Mouse (Mus musculus) fibroblast of lung, adult 2 months (primary cell): Measurements from ENCODE around the gene Haus4.

Experiments
- DNase-seq: peaks from one replicate; pipeline ENCODE4 v3.0.0-alpha.2; 2011; ENCODE audit warnings: low read depth

Haus4 gene

DNA sequence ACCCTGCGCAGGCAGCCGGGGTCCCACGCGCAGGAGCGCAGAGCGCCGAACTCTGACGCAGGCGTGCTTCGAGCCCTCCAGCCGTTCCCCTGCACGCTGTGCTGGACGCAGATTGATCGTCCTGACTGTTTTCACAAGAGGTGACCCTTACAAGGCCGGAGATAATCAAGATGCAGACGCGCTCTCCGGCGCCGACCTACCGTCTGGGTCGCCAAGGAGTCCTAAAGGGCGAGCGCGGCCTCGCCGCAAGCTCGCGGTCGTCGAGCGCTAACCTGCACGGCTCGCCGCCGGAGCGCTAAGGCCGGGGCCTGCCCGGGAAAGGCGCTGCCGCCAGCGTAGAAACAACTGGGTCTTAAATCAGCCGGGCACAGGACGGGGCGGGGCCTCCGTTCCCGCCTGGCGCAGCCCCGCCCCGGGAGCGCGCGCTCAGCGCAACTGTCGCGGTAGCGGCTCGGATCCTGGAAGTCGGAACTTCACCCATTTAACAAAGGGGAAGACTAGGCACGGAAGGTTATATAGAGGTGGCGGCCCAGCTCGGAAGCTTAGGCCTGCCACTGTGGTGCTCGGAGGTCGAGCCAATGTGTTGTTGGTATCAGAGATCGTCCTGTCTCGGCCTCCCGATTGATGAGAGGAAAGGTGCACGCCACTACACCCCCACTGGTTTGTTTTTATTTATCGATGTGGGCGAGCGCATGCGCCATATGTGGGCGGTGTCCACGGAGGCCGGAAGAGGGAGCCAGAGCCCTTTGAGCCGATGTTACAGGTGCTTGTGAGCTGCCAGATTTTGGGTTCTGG, at the start of gene Haus4:
Haus4 (minus strand) TSS at position 642 of the 795 bp plus-strand sequence.
- peak; percentile 72 for DNase-seq

GRCm38 (mm10) chr14:54603686-54604085, 49.3 kb upstream of the Haus4 start:
- DNase-seq, result no peak

- peak; percentile 87 for DNase-seq
Observed at GRCm38 (mm10) chr14:54603038-54603654, 48.7 kb upstream of the Haus4 start.

GRCm38 (mm10) chr14:54602613-54603012, 48.2 kb upstream of the Haus4 start:
- DNase-seq, result no peak

DNA sequence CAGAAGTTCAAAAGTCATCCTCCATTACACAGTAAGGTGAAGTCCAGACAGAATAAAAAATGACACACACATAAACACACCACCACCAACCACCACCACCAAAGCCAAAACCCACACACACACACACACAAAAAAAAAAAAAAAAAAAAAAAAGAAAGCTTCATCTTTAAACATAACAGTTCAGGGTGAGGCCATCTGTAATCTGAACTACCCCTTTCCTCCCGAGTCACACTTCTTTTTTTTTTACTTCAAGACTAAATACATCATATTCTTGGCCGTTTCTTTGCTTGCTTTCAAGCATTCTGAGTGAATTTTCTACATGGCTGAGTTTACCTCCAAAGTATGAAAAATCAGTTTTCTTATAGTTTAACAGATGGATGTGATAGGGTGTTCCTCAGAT, 47.2 kb upstream of the Haus4 start:
- DNase-seq, result no peak

GRCm38 (mm10) chr14:54597084-54597483, 42.7 kb upstream of the Haus4 start:
- DNase-seq, result no peak

GRCm38 (mm10) chr14:54594631-54595414, 40.4 kb upstream of the Haus4 start:
- DNase-seq, result no peak

- DNase-seq, result no peak
Observed at GRCm38 (mm10) chr14:54594055-54594454, 39.6 kb upstream of the Haus4 start.

- DNase-seq, result no peak
Observed at GRCm38 (mm10) chr14:54592319-54592934, 38.0 kb upstream of the Haus4 start.

DNA sequence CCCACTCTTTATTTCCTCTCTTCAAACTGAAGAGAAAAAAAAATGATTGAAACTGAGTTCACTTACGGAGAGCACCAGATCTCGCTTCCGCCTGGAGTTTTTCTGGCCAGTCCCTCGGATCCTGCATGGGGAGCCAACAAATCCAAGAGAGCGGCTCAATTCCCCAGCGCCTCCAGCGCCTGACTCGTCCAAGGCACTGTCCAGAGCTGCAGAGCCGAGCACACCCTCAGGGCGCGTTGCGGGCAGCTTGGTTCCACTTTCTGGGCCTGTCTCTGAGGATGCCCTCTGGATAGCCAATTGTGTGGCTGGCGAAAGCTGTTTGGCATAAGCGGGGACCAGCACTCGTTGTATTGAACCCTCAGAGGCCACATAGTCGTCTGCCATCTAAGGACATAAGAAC, 36.6 kb upstream of the Haus4 start:
- DNase-seq, result no peak

DNA sequence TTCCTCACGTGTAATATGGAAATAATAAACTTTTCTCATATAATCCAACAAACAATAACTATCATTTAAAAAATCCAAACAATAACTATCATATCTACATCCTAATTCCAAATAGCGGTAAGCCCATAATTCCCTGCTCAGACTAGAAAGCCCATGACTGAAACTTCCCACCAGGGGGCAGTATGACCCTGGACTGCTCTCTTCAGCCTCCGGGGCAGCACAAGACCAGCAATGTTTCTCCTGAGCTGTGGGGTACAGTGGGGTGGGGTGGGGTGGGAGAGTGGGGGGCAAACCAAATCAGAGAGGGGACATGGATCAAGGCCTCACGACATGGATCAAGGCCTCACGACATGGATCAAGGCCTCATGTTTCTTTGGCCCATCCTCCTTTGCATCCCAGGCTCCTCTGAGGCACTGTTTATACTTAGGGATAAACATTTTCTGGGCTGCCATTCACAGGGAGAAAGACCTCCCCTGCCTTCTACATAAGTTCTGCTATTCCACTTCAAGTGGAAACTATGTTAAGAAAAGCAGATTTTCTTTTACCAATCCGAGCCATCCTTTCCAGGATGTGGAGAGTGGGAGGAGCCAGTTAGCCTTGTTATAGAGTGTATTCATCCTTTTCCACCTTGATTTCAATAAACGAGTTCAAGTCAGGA, 29.4 kb upstream of the Haus4 start:
- no peak for DNase-seq

DNA sequence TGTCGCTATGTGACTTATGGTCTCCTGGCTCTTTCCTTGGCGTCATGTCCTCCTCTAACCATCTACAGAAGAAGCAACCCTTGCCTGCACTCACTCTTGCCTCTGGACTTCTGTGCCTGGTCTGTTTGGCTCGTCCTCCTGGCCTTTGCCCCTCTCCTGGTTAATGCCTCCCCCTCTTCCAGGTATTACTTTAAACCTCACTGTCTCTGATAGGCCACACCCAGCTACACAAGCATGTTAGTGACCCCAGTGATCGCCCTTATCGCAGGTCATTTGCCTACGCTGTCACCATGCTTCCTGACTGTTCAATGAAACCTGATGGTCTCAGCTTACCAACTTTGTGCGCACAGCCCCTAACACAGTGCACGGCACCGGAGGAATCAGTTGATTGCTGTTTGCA, 28.1 kb upstream of the Haus4 start:
- no peak for DNase-seq

GRCm38 (mm10) chr14:54579638-54580037, 25.2 kb upstream of the Haus4 start:
- no peak for DNase-seq

DNA sequence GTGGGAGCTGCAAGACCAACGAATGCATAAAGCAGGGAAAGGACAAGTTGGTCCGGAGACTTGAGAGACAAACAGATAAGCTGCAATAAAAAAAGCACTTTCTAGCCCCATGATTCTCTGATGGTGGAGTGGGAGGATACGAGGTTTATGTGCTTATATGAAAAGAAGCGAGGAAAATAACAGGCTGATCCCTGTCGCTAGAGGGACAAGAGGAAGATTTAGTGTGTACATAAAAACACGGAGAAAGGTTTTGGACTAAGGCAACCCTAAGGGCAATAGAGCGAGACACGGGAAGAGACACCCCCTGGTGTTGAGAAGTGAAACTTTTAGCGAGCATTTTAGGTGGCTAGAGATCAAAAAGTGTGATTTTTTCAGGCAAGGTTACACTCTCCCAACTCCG, 23.6 kb upstream of the Haus4 start:
- DNase-seq, result peak; percentile 70

GRCm38 (mm10) chr14:54577089-54577982, 22.9 kb upstream of the Haus4 start, which contains the start of gene Ajuba:
Gene Ajuba (minus strand): TSS chr14:54577558.
- peak; percentile 65 for DNase-seq

GRCm38 (mm10) chr14:54576241-54577088, 22.0 kb upstream of the Haus4 start:
- DNase-seq, result no peak

DNA sequence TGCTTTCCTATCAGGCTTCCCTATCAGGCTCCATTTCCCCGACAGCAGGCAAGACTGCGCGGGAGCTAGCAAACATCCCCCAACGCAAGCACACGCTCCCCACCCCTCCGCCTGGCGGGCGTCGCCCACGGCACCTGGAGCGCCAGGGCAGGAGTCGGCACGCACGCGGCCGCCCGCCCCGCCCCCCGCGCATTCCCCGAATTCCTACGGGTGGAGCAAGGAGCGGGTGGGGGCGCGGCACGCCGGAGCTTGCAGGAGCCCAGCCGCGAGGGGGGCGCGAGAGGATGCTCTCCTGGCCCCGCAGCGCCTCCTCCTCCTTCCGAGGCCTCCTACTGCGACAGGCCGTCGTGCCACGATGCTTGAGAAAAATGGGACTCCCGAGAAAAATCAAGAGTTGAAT, 21.2 kb upstream of the Haus4 start:
- no peak for DNase-seq

- no peak for DNase-seq
Observed at GRCm38 (mm10) chr14:54575031-54575430, 20.6 kb upstream of the Haus4 start.

- DNase-seq, result no peak
Observed at GRCm38 (mm10) chr14:54574253-54574652, 19.8 kb upstream of the Haus4 start.
